Mouse (Mus musculus) heart, postnatal 0 days (tissue): ENCODE measurements around the gene Myo1d. TPM values are rescaled to one million over a fixed set of nuclear protein-coding genes. Genes with fewer than 3 reads are reported as not detected.

Experiments used
- ATAC-seq: fragments of 200-750 bp; cut with Nextera tagmentation; 2 replicates; pipeline ENCODE4 v1.8.0; 2017; ENCODE audit warnings: low read depth, moderate number of reproducible peaks, moderate library complexity; ENCODE audit not compliant: insufficient read depth
- DNase-seq: peaks from one replicate; pipeline ENCODE4 v3.0.0-alpha.2; 2016; ENCODE audit warnings: low spot score
- H3K27ac ChIP-seq: fragments of 300-500 bp; sonication (generic); 2 replicates; pipeline ENCODE4 v1.5.1; 2014; ENCODE audit warnings: low read depth, mild to moderate bottlenecking
- H3K27me3 ChIP-seq: fragments of 300-500 bp; sonication (generic); 2 replicates; pipeline ENCODE4 v1.6.1; 2014; ENCODE audit warnings: low read length, mixed read lengths; ENCODE audit not compliant: control insufficient read depth, insufficient read depth
- H3K36me3 ChIP-seq: fragments of 300-500 bp; sonication (generic); replicated peaks from 2 replicates; pipeline ENCODE4 v1.6.1; 2014; ENCODE audit warnings: low read length, mixed read lengths; ENCODE audit not compliant: control insufficient read depth, insufficient read depth
- H3K4me1 ChIP-seq: fragments of 300-500 bp; sonication (generic); 2 replicates; pipeline ENCODE4 v1.6.1; 2014; ENCODE audit warnings: antibody characterized with exemption; ENCODE audit not compliant: control insufficient read depth, insufficient read depth
- H3K4me2 ChIP-seq: fragments of 300-500 bp; sonication (generic); 2 replicates; pipeline ENCODE4 v1.6.1; 2014; ENCODE audit warnings: low read depth, mild to moderate bottlenecking, low read length, moderate library complexity
- H3K4me3 ChIP-seq: fragments of 300-500 bp; sonication (generic); 2 replicates; pipeline ENCODE4 v1.5.1; 2014; ENCODE audit warnings: low read depth, low read length
- H3K9ac ChIP-seq: fragments of 300-500 bp; sonication (generic); replicated peaks from 2 replicates; pipeline ENCODE4 v1.6.1; 2014; ENCODE audit warnings: low read depth, low read length, mixed read lengths
- H3K9me3 ChIP-seq: fragments of 300-500 bp; sonication (generic); replicated peaks from 2 replicates; pipeline ENCODE4 v1.6.1; 2016; ENCODE audit warnings: low read length; ENCODE audit not compliant: control insufficient read depth
- CTCF ChIP-seq: IDR thresholded peaks from 2 replicates; pipeline ENCODE4 v1.5.1; 2016; ENCODE audit warnings: antibody characterized with exemption, control low read depth, low read depth
- EP300 ChIP-seq: IDR thresholded peaks from 2 replicates; pipeline ENCODE4 v1.6.1; 2016; ENCODE audit warnings: antibody characterized with exemption, low read depth
- whole genome bisulfite sequencing: fragments of 180-500 bp; shearing (Covaris S2); extraction: QIAGEN DNeasy Blood & Tissue Kit; methylation state at CpG from one replicate; pipeline ENCODE4 v1.1.7; 2014; 5-methylcytosine and 5-hydroxymethylcytosine counted together
- polyA plus RNA-seq: library from polyadenylated mRNA; unstranded; fragments of >200 nt; fragmentation: Nextera tagmentation; extraction: Ambion mirVana; gene quantifications from 2 replicates; pipeline ENCODE4 v1.2.1, GENCODE M21; 2015
- total RNA-seq: library from RNA; depleted of rRNA; stranded (reverse); fragments of >200 nt; gene quantifications from 2 replicates; pipeline ENCODE4 v1.2.3, GENCODE M21; 2014; ENCODE audit warnings: low replicate concordance; rRNA removed

Myo1d gene
- 4.5 and 13.3 TPM in 2 replicates for total RNA-seq
- polyA plus RNA-seq = 4.0 and 4.6 TPM in 2 replicates

GRCm38 (mm10) chr11:80779527-80780344, at the start of gene Myo1d:
Gene Myo1d (minus strand): TSS chr11:80780025.
- WGBS = under 1% methylated on average over 73 of the region's 87 CpGs
- Histone ChIP-seq H3K9ac (peak within 1 kb of the TSS; percentile 64), H3K4me1 (no peaks in the 10 kb centered on the region; the same call in 1 of the 2 replicates), H3K36me3 (no peaks in the 10 kb centered on the region), H3K9me3 (no peaks in the 10 kb centered on the region), H3K4me2 (peak within 1 kb of the TSS; percentile 96), H3K27me3 (no peaks in the 10 kb centered on the region), H3K4me3 (peak within 1 kb of the TSS; percentile 76), H3K27ac (peak within 1 kb of the TSS; percentile 65)
- ATAC-seq (peak; percentile 97), DNase-seq (peak; percentile 81)
- TF ChIP-seq CTCF (peak; percentile 65), EP300 (no peak)

- no peak for DNase-seq
- no peak for TF ChIP-seq EP300
- 0 out of 2 replicates have a peak, but pooled peaks have one; percentile 17 for TF ChIP-seq CTCF
- no peak overlapping the region for H3K4me3 ChIP-seq
- H3K27ac ChIP-seq = peak overlapping the region; percentile 73; the same call in 1 of the 2 replicates
- peaks cover 13% of the 10 kb centered on the region for H3K4me1 ChIP-seq
- H3K9ac ChIP-seq = no peak overlapping the region
- H3K36me3 ChIP-seq = peaks cover 21% of the 10 kb centered on the region; the same call in 1 of the 2 replicates
- ATAC-seq = no peak
- no peaks in the 10 kb centered on the region for H3K9me3 ChIP-seq
- no peaks in the 10 kb centered on the region for H3K27me3 ChIP-seq
- no peak overlapping the region for H3K4me2 ChIP-seq
- 73% methylated on average over 9 of the region's 9 CpGs for WGBS
These were observed 42.0 kb upstream of the Myo1d start for GRCm38 (mm10) chr11:80821794-80822193.

- peak overlapping the region; percentile 14; the same call in 1 of the 2 replicates for H3K4me2 ChIP-seq
- ATAC-seq = peak; percentile 47
- H3K9ac ChIP-seq = no peak overlapping the region
- H3K4me3 ChIP-seq = no peak overlapping the region
- H3K36me3 ChIP-seq = peaks cover 26% of the 10 kb centered on the region; the same call in 1 of the 2 replicates
- no peaks in the 10 kb centered on the region for H3K27me3 ChIP-seq
- H3K4me1 ChIP-seq = peaks cover 13% of the 10 kb centered on the region
- DNase-seq = peak; percentile 57
- H3K27ac ChIP-seq = peak overlapping the region; percentile 73
- TF ChIP-seq CTCF = peak; percentile 48
- no peak for TF ChIP-seq EP300
- WGBS = 49% methylated on average over 14 of the region's 14 CpGs
- no peaks in the 10 kb centered on the region for H3K9me3 ChIP-seq
These were observed 41.5 kb upstream of the Myo1d start for GRCm38 (mm10) chr11:80821296-80821695.

- Histone ChIP-seq H3K4me2 (no peak overlapping the region), H3K9me3 (no peaks in the 10 kb centered on the region), H3K4me1 (peaks cover 13% of the 10 kb centered on the region), H3K27ac (no peak overlapping the region), H3K4me3 (no peak overlapping the region), H3K27me3 (no peaks in the 10 kb centered on the region), H3K9ac (no peak overlapping the region), H3K36me3 (peaks cover 38% of the 10 kb centered on the region; the same call in 1 of the 2 replicates)
- WGBS = 94% methylated on average over 3 of the region's 3 CpGs
- no peak for ATAC-seq
- TF ChIP-seq CTCF (no peak), EP300 (no peak)
- no peak for DNase-seq
These were observed 40.3 kb upstream of the Myo1d start for GRCm38 (mm10) chr11:80820085-80820484.

- H3K9me3 ChIP-seq = no peaks in the 10 kb centered on the region
- peak overlapping the region; percentile 98 for H3K27ac ChIP-seq
- 0 out of 2 replicates have a peak overlapping the region, but pooled peaks have one; percentile 41 for H3K9ac ChIP-seq
- peak overlapping the region; percentile 34 for H3K4me3 ChIP-seq
- peak; percentile 97 for DNase-seq
- H3K4me2 ChIP-seq = peak overlapping the region; percentile 51
- TF ChIP-seq CTCF (peak; percentile 97), EP300 (peak; percentile 95)
- H3K4me1 ChIP-seq = peaks cover 13% of the 10 kb centered on the region
- H3K27me3 ChIP-seq = no peaks in the 10 kb centered on the region
- ATAC-seq = peak; percentile 91
- 9% methylated on average over 11 of the region's 11 CpGs for WGBS
- peaks cover 54% of the 10 kb centered on the region for H3K36me3 ChIP-seq
These were observed 38.4 kb upstream of the Myo1d start for GRCm38 (mm10) chr11:80818060-80818697.
